Mouse (Mus musculus) G1E (cell line): ENCODE data around the gene Tmem115. TPM values are rescaled to one million over a fixed set of nuclear protein-coding genes. Genes with fewer than 3 reads are reported as not detected.

Source experiments
- ATAC-seq: 2 replicates; pipeline ENCODE4 v1.8.0; 2016; ENCODE audit warnings: mild to moderate bottlenecking; ENCODE audit not compliant: insufficient number of reproducible peaks, poor library complexity, low FRiP score, severe bottlenecking; ENCODE audit errors: extremely low read depth
- DNase-seq: peaks from one replicate; pipeline ENCODE4 v3.0.0; 2012; ENCODE audit warnings: low spot score
- H3K27me3 ChIP-seq: 2 replicates; pipeline ENCODE4 v1.6.1; 2012; ENCODE audit warnings: mild to moderate bottlenecking, low read length, inconsistent platforms; ENCODE audit not compliant: insufficient read depth
- H3K36me3 ChIP-seq: replicated peaks from 2 replicates; pipeline ENCODE3; 2012; ENCODE audit warnings: mild to moderate bottlenecking, inconsistent platforms
- H3K4me1 ChIP-seq: 2 replicates; pipeline ENCODE4 v1.6.1; 2012; ENCODE audit warnings: low read depth, low read length, inconsistent platforms, mixed read lengths; ENCODE audit not compliant: insufficient read depth
- H3K4me3 ChIP-seq: 2 replicates; pipeline ENCODE4 v1.5.1; 2012; ENCODE audit warnings: low read depth, mild to moderate bottlenecking, inconsistent platforms, low read length, moderate library complexity, mixed read lengths
- H3K9me3 ChIP-seq: replicated peaks from 2 replicates; pipeline ENCODE4 v1.6.1; 2012; ENCODE audit warnings: inconsistent platforms
- CTCF ChIP-seq: IDR thresholded peaks from 2 replicates; pipeline ENCODE4 v1.5.1; 2012; ENCODE audit warnings: low read depth, low read length, inconsistent platforms, mixed read lengths
- GATA1 ChIP-seq: IDR thresholded peaks from 2 replicates; pipeline ENCODE4 v1.6.1; 2012; ENCODE audit warnings: borderline replicate concordance, low read length, inconsistent platforms, mixed read lengths
- GATA2 ChIP-seq: IDR thresholded peaks from 2 replicates; pipeline ENCODE4 v1.6.1; 2012; ENCODE audit warnings: low read depth, low read length, inconsistent platforms, borderline replicate concordance
- POLR2AphosphoS5 ChIP-seq: IDR thresholded peaks from 2 replicates; pipeline ENCODE4 v1.6.1; 2012; ENCODE audit warnings: low read depth, low read length, inconsistent platforms; ENCODE audit not compliant: insufficient replicate concordance
- TAL1 ChIP-seq: conservative IDR thresholded peaks from 2 replicates; pipeline ENCODE4 v1.6.1; 2012; ENCODE audit warnings: low read depth, low read length, inconsistent platforms, mixed read lengths
- polyA plus RNA-seq: library from polyadenylated mRNA; stranded (reverse); fragments of >175 nt; gene quantifications from 2 replicates; pipeline ENCODE4 v1.2.3, GENCODE M21; 2012
- total RNA-seq, 2 experiments: library from RNA; stranded (forward) in 1 of 2; stranded (reverse) in 1 of 2; fragments of 200-1000 nt in 1 of 2; fragments of >200 nt in 1 of 2; fragmentation: Nextera tagmentation in 1 of 2; gene quantifications; 2 replicates each; pipeline ENCODE4 v1.2.3; 2014 to 2017

The Tmem115 gene
- total and polyA plus RNA-seq, 3 experiments = 18.0 to 27.1 (median 20.5) TPM

GRCm38 (mm10) chr9:107545602-107546001 is 11.9 kb downstream of the Tmem115 start:
- Histone ChIP-seq H3K27me3 (no peaks in the 10 kb centered on the region; the same call in 1 of the 2 replicates), H3K36me3 (peaks cover 43% of the 10 kb centered on the region), H3K9me3 (no peaks in the 10 kb centered on the region), H3K4me3 (no peak overlapping the region), H3K4me1 (peaks cover 74% of the 10 kb centered on the region)
- DNase-seq (peak; percentile 68), ATAC-seq (no peak)
- no peak for TF ChIP-seq POLR2AphosphoS5
- no peak for TF ChIP-seq GATA1
- peak; percentile 79 for TF ChIP-seq CTCF

GRCm38 (mm10) chr9:107547026-107547425 is 13.3 kb downstream of the Tmem115 start, which contains the start of gene Zmynd10:
Zmynd10 (plus strand) TSS chr9:107547298.
- ATAC-seq (peak; percentile 81), DNase-seq (peak; percentile 81)
- Histone ChIP-seq H3K4me3 (peak within 1 kb of the TSS; percentile 65; the same call in 1 of the 2 replicates), H3K27me3 (peaks cover 5% of the 10 kb centered on the region; the same call in 1 of the 2 replicates), H3K4me1 (peaks cover 76% of the 10 kb centered on the region), H3K36me3 (peaks cover 42% of the 10 kb centered on the region), H3K9me3 (no peaks in the 10 kb centered on the region)
- TF ChIP-seq CTCF (no peak), GATA1 (no peak), POLR2AphosphoS5 (no peak), GATA2 (no peak), TAL1 (no peak)

- Histone ChIP-seq H3K36me3 (peaks cover 46% of the 10 kb centered on the region), H3K4me3 (no peak overlapping the region; the same call in 1 of the 2 replicates), H3K4me1 (peaks cover 77% of the 10 kb centered on the region), H3K27me3 (peaks cover 5% of the 10 kb centered on the region; the same call in 1 of the 2 replicates), H3K9me3 (no peaks in the 10 kb centered on the region)
- DNase-seq = no peak
- TF ChIP-seq TAL1 (no peak), GATA1 (no peak)
- ATAC-seq = no peak
Measured at GRCm38 (mm10) chr9:107547957-107548356, 14.2 kb downstream of the Tmem115 start.

GRCm38 (mm10) chr9:107548820-107549219 is 15.1 kb downstream of the Tmem115 start:
- TF ChIP-seq CTCF (no peak), POLR2AphosphoS5 (no peak), GATA1 (no peak), GATA2 (no peak), TAL1 (no peak)
- no peak overlapping the region for H3K4me3 ChIP-seq
- H3K9me3 ChIP-seq = no peaks in the 10 kb centered on the region
- DNase-seq (no peak), ATAC-seq (no peak)
- peaks cover 5% of the 10 kb centered on the region; the same call in 1 of the 2 replicates for H3K27me3 ChIP-seq
- peaks cover 40% of the 10 kb centered on the region for H3K36me3 ChIP-seq
- H3K4me1 ChIP-seq = peaks cover 79% of the 10 kb centered on the region

- TF ChIP-seq POLR2AphosphoS5 = no peak
- TF ChIP-seq GATA1 = no peak
- no peak for TF ChIP-seq GATA2
- TF ChIP-seq CTCF = no peak
- TF ChIP-seq TAL1 = no peak
- Histone ChIP-seq H3K27me3 (peaks cover 5% of the 10 kb centered on the region; the same call in 1 of the 2 replicates), H3K4me1 (peaks cover 75% of the 10 kb centered on the region), H3K9me3 (no peaks in the 10 kb centered on the region), H3K36me3 (peaks cover 34% of the 10 kb centered on the region), H3K4me3 (no peak overlapping the region)
- ATAC-seq = no peak
- no peak for DNase-seq
Measured at GRCm38 (mm10) chr9:107549297-107550074, 15.7 kb downstream of the Tmem115 start.

- peaks cover 23% of the 10 kb centered on the region for H3K36me3 ChIP-seq
- H3K4me1 ChIP-seq = peaks cover 70% of the 10 kb centered on the region
- ATAC-seq (no peak), DNase-seq (no peak)
- H3K9me3 ChIP-seq = no peaks in the 10 kb centered on the region
- TF ChIP-seq TAL1 = no peak
- TF ChIP-seq GATA2 = no peak
- TF ChIP-seq GATA1 = no peak
- no peak for TF ChIP-seq CTCF
- TF ChIP-seq POLR2AphosphoS5 = no peak
- peaks cover 5% of the 10 kb centered on the region; the same call in 1 of the 2 replicates for H3K27me3 ChIP-seq
- peak overlapping the region; percentile 73; the same call in 1 of the 2 replicates for H3K4me3 ChIP-seq
Measured at GRCm38 (mm10) chr9:107550491-107551116, 16.9 kb downstream of the Tmem115 start.
